Mouse (Mus musculus): ENCODE data around the gene Casp7. TPM values are rescaled to one million over a fixed set of nuclear protein-coding genes. Genes with fewer than 3 reads are reported as not detected.

Gene Casp7
- polyA plus RNA-seq, 1 experiment from 2014 or later, result 10.6 TPM

DNA sequence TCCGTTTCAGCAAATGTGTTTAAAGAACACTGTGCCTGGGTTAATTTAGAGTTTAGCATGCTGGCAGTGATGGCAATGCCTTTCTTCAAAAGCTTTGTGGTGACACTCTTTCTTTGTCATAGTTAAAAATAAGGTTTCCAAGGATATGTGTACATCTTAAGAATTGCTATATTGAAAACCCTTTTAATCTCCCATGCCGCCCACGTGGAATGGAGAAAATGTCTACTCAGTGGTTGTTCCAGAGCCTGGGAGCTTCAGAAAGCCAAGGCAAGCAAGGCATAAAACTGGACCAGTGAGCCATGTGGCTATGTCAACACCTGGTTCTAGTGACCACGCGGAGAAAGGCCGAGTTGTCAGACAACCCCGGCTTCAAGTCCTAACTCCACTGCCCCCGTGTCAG is 52.6 kb downstream of the Casp7 start:
- Histone ChIP-seq H3K4me3 (ENCODE audit: low read depth, low read length) (no peak overlapping the region), H3K9me3 (replicated peaks; ENCODE audit: control insufficient read depth, low read length) (no peaks in the 10 kb centered on the region), H3K27me3 (ENCODE audit: control insufficient read depth, insufficient read depth, low read depth, low read length) (no peaks in the 10 kb centered on the region), H3K36me3 (ENCODE audit: control insufficient read depth, insufficient read depth) (no peaks in the 10 kb centered on the region), H3K4me1 (ENCODE audit: control insufficient read depth, low read depth, low read length) (no peaks in the 10 kb centered on the region), H3K4me2 (ENCODE audit: low read depth, low read length) (no peak overlapping the region), H3K9ac (ENCODE audit: low read depth, low read length) (no peak overlapping the region), H3K27ac (ENCODE audit: low read length) (no peak overlapping the region)
- WGBS (ENCODE audit: insufficient replicate concordance), result 74% methylated on average over 8 of the region's 8 CpGs
- ATAC-seq (ENCODE audit: low read depth), result no peak

DNA sequence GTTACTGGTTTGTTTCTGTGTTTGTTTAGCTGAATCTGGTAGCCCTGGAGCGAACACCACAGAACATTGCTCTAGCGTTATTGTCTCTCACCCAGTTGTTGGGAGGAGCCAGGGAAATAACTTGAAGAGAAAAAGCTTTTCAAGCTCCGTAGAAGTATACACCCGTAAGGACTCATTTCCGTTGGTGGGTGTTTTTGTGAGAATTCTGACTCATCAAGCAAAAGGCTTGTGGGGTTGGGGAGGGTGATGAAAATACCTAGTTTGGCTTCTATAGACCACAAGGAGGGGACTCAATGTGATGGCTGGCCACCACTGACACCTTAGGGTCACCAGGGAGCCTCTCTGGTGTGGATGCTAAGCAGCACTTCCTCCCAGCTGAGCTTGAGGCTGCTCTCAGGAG is 54.0 kb downstream of the Casp7 start:
- Histone ChIP-seq H3K4me3 (ENCODE audit: low read depth, low read length) (no peak overlapping the region), H3K4me1 (ENCODE audit: control insufficient read depth, low read depth, low read length) (no peaks in the 10 kb centered on the region), H3K9ac (ENCODE audit: low read depth, low read length) (no peak overlapping the region), H3K27me3 (ENCODE audit: control insufficient read depth, insufficient read depth, low read depth, low read length) (no peaks in the 10 kb centered on the region), H3K27ac (ENCODE audit: low read length) (no peak overlapping the region), H3K4me2 (ENCODE audit: low read depth, low read length) (no peak overlapping the region), H3K9me3 (replicated peaks; ENCODE audit: control insufficient read depth, low read length) (no peaks in the 10 kb centered on the region), H3K36me3 (ENCODE audit: control insufficient read depth, insufficient read depth) (no peaks in the 10 kb centered on the region)
- ATAC-seq (ENCODE audit: low read depth), result no peak
- WGBS (ENCODE audit: insufficient replicate concordance), result 62% methylated on average over 5 of the region's 5 CpGs

DNA sequence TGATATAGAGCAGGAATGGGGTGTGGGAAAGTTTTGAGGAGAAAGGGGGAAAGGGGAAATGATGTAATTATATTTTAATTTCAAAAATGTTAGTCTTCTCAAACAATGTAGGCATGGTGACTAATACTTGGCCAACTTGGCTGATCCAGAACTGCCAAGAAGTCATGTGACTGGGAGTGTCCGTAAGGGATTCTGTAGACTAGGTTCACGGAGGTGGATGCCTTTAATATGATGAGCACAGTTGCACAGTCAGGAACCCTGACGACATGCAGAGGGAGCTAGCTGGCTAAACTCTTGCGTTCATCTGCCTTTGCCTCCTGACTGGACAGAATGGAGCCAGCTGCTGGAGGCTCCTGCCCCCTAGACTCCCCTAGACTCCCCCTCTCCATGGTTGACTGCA is 54.9 kb downstream of the Casp7 start:
- Histone ChIP-seq H3K4me3 (ENCODE audit: low read depth, low read length) (no peak overlapping the region), H3K4me2 (ENCODE audit: low read depth, low read length) (no peak overlapping the region), H3K27me3 (ENCODE audit: control insufficient read depth, insufficient read depth, low read depth, low read length) (no peaks in the 10 kb centered on the region), H3K36me3 (ENCODE audit: control insufficient read depth, insufficient read depth) (no peaks in the 10 kb centered on the region), H3K27ac (ENCODE audit: low read length) (no peak overlapping the region), H3K9me3 (replicated peaks; ENCODE audit: control insufficient read depth, low read length) (no peaks in the 10 kb centered on the region), H3K4me1 (ENCODE audit: control insufficient read depth, low read depth, low read length) (no peaks in the 10 kb centered on the region), H3K9ac (ENCODE audit: low read depth, low read length) (no peak overlapping the region)
- ATAC-seq (ENCODE audit: low read depth), result no peak
- 62% methylated on average over 4 of the region's 4 CpGs for WGBS (ENCODE audit: insufficient replicate concordance)

DNA sequence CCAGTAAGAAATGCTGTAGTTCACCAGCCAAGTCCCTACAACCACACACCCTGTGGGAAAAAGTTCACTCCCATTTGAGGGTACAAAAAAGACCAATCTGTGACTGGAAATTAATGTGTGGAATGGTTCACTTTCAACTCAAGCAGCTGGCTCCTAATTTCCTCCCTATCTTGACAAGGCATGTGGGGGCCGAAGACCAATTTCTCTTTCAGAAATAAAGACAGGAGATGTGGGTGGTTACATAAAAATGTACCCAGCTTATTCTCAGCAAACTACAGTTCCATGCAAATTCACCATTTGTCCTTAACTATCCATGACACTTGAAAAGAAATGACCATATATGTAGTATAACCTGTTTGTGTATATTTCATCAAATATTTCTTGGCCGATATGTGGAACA is 55.5 kb downstream of the Casp7 start:
- Histone ChIP-seq H3K27me3 (ENCODE audit: control insufficient read depth, insufficient read depth, low read depth, low read length) (no peaks in the 10 kb centered on the region), H3K9ac (ENCODE audit: low read depth, low read length) (no peak overlapping the region), H3K27ac (ENCODE audit: low read length) (no peak overlapping the region), H3K4me1 (ENCODE audit: control insufficient read depth, low read depth, low read length) (no peaks in the 10 kb centered on the region; the same call in 1 of the 2 replicates), H3K9me3 (replicated peaks; ENCODE audit: control insufficient read depth, low read length) (no peaks in the 10 kb centered on the region), H3K36me3 (ENCODE audit: control insufficient read depth, insufficient read depth) (no peaks in the 10 kb centered on the region), H3K4me2 (ENCODE audit: low read depth, low read length) (no peak overlapping the region), H3K4me3 (ENCODE audit: low read depth, low read length) (no peak overlapping the region)
- WGBS (ENCODE audit: insufficient replicate concordance), result 59% methylated on average over 2 of the region's 2 CpGs
- no peak for ATAC-seq (ENCODE audit: low read depth)

DNA sequence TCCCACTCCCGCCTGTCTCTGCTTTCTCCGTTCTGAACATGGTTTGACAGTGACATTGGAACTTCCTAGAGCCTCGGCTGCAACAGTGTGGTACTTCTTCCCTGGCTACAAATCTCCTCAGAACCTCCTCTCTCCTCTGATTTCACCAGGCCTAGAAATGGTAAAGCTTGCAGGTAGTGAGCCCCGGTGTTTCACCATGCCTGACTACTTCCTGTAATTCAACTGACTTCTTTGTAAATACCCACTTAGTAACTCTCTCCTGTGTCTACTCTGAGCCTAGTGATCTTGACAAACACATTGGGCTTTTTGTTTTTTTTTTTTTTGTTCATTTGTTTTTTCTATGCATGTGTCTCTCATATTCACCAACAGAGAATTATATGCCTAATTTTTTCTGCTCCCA is 57.9 kb downstream of the Casp7 start:
- Histone ChIP-seq H3K4me3 (ENCODE audit: low read depth, low read length) (no peak overlapping the region), H3K4me2 (ENCODE audit: low read depth, low read length) (no peak overlapping the region), H3K27me3 (ENCODE audit: control insufficient read depth, insufficient read depth, low read depth, low read length) (no peaks in the 10 kb centered on the region), H3K27ac (ENCODE audit: low read length) (peak overlapping the region; percentile 14; the same call in 1 of the 2 replicates), H3K9me3 (replicated peaks; ENCODE audit: control insufficient read depth, low read length) (no peaks in the 10 kb centered on the region), H3K9ac (ENCODE audit: low read depth, low read length) (no peak overlapping the region), H3K36me3 (ENCODE audit: control insufficient read depth, insufficient read depth) (no peaks in the 10 kb centered on the region), H3K4me1 (ENCODE audit: control insufficient read depth, low read depth, low read length) (no peaks in the 10 kb centered on the region; the same call in 1 of the 2 replicates)
- no peak for ATAC-seq (ENCODE audit: low read depth)
- 35% methylated on average over 4 of the region's 4 CpGs for WGBS (ENCODE audit: insufficient replicate concordance)

DNA sequence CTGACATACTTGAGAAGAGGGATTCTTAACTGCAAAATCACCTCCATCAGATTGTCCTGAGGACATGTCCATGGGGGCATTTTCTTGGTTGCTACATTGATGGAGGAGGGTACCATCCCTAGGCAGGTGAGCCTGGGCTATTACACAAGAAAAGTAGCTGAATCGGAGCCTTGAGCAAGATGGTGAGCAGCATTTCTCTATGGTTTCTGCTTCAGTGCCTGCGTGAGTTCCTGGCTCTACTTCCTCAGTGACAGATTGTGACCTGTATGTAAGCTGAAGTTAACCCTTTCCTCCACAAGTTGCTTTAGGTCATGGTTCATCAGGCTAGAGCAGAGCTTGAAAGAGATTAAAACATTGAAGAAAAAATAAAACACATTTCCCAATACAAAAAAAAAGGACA is 58.4 kb downstream of the Casp7 start:
- Histone ChIP-seq H3K36me3 (ENCODE audit: control insufficient read depth, insufficient read depth) (no peaks in the 10 kb centered on the region), H3K27me3 (ENCODE audit: control insufficient read depth, insufficient read depth, low read depth, low read length) (no peaks in the 10 kb centered on the region), H3K4me2 (ENCODE audit: low read depth, low read length) (no peak overlapping the region), H3K4me3 (ENCODE audit: low read depth, low read length) (no peak overlapping the region), H3K9me3 (replicated peaks; ENCODE audit: control insufficient read depth, low read length) (no peaks in the 10 kb centered on the region), H3K4me1 (ENCODE audit: control insufficient read depth, low read depth, low read length) (no peaks in the 10 kb centered on the region; the same call in 1 of the 2 replicates), H3K27ac (ENCODE audit: low read length) (no peak overlapping the region), H3K9ac (ENCODE audit: low read depth, low read length) (no peak overlapping the region)
- ATAC-seq (ENCODE audit: low read depth), result no peak
- 16% methylated on average over 2 of the region's 2 CpGs for WGBS (ENCODE audit: insufficient replicate concordance)

DNA sequence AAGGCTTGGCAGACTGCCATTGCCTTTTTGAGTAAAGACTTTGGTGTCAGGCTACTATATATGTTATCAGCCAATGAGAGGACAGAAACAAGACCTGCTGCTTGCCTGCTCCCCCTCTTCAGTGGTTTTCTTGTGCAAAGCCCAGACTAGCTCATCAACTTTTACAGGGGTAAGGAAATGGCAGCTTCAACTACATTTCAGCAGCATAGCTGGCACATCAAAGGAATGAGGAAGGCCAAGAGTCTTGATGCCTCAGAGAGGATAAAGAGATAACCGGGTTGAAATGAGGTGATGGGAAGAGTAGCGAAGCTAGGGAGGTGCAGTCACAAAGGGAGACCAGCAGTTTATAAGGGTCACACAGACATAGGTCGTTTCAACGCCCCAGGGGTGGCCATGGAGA is 60.6 kb downstream of the Casp7 start:
- no peaks in the 10 kb centered on the region for H3K36me3 ChIP-seq (ENCODE audit: control insufficient read depth, insufficient read depth)
- H3K27ac ChIP-seq (ENCODE audit: low read length), result no peak overlapping the region
- no peak overlapping the region for H3K4me3 ChIP-seq (ENCODE audit: low read depth, low read length)
- H3K9ac ChIP-seq (ENCODE audit: low read depth, low read length), result no peak overlapping the region
- no peak for ATAC-seq (ENCODE audit: low read depth)
- H3K4me1 ChIP-seq (ENCODE audit: control insufficient read depth, low read depth, low read length), result no peaks in the 10 kb centered on the region; the same call in 1 of the 2 replicates
- H3K27me3 ChIP-seq (ENCODE audit: control insufficient read depth, insufficient read depth, low read depth, low read length), result no peaks in the 10 kb centered on the region
- no peaks in the 10 kb centered on the region for H3K9me3 ChIP-seq (replicated peaks; ENCODE audit: control insufficient read depth, low read length)
- no peak overlapping the region for H3K4me2 ChIP-seq (ENCODE audit: low read depth, low read length)
- 50% methylated on average over 4 of the region's 4 CpGs for WGBS (ENCODE audit: insufficient replicate concordance)

DNA sequence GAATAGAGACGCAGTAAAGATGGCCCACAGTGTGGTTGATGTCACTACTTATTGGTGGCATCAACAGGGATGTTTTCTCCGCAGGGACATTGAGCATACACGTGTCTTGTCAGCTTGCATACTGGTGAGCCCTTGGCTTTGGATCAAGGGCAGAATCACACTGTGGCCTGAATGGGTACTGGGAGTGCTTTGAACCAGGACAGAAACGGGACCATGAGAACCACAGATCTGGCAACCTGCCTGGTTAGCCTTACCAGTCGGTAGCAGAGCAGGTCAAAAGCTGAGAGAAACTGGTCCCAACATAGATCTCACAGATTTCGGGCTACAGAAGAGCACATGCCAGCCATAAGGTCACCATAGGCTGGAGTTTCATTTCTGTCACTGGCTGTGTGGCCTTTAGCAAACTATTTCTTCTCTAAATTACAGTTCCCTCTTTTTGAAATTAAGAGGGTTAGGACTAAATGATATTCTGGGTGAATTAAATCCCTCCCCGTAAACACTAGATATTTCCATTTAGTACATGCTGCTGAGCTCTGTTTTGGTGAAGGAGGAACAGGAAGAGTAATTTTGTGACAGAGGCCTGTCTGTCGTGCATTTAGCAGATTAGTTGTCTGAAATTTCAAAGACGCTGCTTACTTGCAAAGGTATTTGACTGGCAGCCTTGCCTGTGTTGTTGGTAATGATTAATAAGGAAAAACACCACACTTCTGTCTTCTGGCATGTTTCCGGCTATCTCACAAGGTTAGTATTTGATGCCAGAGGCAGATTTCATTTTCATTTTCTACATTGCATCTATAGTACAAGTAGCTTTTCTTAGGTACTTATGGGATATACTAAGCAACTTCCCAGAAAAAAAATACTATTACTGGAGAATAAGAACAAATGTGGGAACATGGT is 62.5 kb downstream of the Casp7 start:
- ATAC-seq (ENCODE audit: low read depth), result no peak
- Histone ChIP-seq H3K4me2 (ENCODE audit: low read depth, low read length) (no peak overlapping the region), H3K9me3 (replicated peaks; ENCODE audit: control insufficient read depth, low read length) (no peaks in the 10 kb centered on the region), H3K27me3 (ENCODE audit: control insufficient read depth, insufficient read depth, low read depth, low read length) (no peaks in the 10 kb centered on the region), H3K4me1 (ENCODE audit: control insufficient read depth, low read depth, low read length) (no peaks in the 10 kb centered on the region; the same call in 1 of the 2 replicates), H3K4me3 (ENCODE audit: low read depth, low read length) (no peak overlapping the region), H3K36me3 (ENCODE audit: control insufficient read depth, insufficient read depth) (no peaks in the 10 kb centered on the region), H3K27ac (ENCODE audit: low read length) (no peak overlapping the region), H3K9ac (ENCODE audit: low read depth, low read length) (no peak overlapping the region)
- WGBS (ENCODE audit: insufficient replicate concordance), result 56% methylated on average over 10 of the region's 10 CpGs

DNA sequence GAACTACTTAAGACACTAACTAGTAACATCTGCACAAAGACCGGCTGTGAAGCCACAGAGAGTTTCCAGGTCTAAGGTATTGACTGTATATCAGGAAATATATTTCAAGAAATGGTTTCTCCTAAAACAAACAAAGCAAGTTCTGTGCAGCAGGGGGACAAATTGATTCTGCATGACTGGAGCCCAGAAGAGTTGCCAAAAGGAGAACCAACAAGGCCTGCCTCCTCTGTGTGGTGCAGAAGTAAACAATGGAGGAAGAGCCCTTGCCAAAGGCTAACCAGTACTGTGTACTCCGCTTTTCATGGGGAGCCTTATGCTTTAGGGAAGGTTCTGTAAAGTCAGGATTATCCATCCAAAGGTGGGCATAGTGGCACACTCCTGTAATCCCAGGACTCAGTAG is 63.3 kb downstream of the Casp7 start:
- H3K9ac ChIP-seq (ENCODE audit: low read depth, low read length), result no peak overlapping the region
- 66% methylated on average over 2 of the region's 2 CpGs for WGBS (ENCODE audit: insufficient replicate concordance)
- no peak overlapping the region for H3K27ac ChIP-seq (ENCODE audit: low read length)
- H3K4me3 ChIP-seq (ENCODE audit: low read depth, low read length), result no peak overlapping the region
- H3K27me3 ChIP-seq (ENCODE audit: control insufficient read depth, insufficient read depth, low read depth, low read length), result no peaks in the 10 kb centered on the region
- no peak overlapping the region for H3K4me2 ChIP-seq (ENCODE audit: low read depth, low read length)
- no peak for ATAC-seq (ENCODE audit: low read depth)
- no peaks in the 10 kb centered on the region for H3K9me3 ChIP-seq (replicated peaks; ENCODE audit: control insufficient read depth, low read length)
- H3K36me3 ChIP-seq (ENCODE audit: control insufficient read depth, insufficient read depth), result no peaks in the 10 kb centered on the region
- H3K4me1 ChIP-seq (ENCODE audit: control insufficient read depth, low read depth, low read length), result no peaks in the 10 kb centered on the region; the same call in 1 of the 2 replicates

All from liver, embryonic 16.5 days (tissue).